ENCODE assay signal across 7 mouse cellular contexts in the genomic region with DNA sequence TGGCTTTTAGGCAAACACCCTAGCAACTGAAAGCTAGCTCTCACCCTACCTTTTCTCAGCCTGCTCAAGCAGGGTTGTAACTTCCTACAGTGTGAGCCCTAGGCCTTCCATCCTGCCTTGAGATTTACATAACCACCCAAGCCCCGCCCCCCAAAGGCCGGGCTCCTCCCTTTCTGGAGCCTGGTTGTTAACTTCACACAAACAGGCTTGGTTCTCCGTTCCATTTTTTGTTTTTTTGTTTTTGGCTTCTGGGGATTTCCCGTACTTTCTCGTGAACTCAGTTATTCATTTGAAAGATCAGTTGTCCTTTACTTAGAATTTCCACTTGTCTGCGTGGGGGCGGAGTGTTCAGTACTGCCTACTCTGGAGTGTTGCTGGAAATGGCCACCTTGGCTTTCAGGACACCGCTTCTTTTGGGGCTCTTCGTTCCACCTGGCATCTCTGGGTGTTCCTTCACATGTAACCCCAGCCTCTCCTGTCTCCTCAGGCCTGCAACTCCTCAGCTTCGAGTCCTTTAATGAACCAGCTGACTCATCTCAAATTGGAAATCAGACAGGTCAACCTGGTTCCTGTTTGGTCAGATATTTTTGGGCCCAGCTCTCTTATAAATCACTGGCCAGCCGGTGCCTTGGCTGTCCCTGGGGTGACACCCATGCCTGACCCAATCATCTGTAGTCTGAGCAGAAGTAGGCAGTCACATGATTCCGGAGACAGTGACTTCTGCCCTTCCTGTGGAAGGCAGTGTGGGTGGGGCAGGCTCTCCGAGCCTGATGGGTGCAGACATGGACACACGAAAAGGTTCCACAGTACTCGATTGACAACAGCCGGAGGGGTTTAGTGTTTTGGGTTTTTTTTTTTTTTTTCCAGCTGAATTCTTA. TPM values are rescaled to one million over a fixed set of nuclear protein-coding genes. Genes with fewer than 3 reads are reported as not detected.
DNase-seq lines count a peak whose midpoint lies in the region; ATAC-seq and TF ChIP-seq lines count a peak whose summit lies in the region.

No protein-coding gene starts in this region.

- WGBS in kidney, embryonic 14.5 days: 41% methylated on average over 16 of the region's 16 CpGs
- 71% methylated on average over 16 of the region's 16 CpGs for WGBS in forebrain, embryonic 13.5 days

- H3K4me3 ChIP-seq in ES-Bruce4 (ENCODE audit: low read depth, low read length): peak overlapping the region; percentile 40
- no peak overlapping the region for H3K4me3 ChIP-seq in kidney, embryonic 14.5 days (ENCODE audit: low read length)
- H3K4me3 ChIP-seq in forebrain, embryonic 13.5 days: no peak overlapping the region

- no peaks in the 10 kb centered on the region for H3K27me3 ChIP-seq in ES-Bruce4 (ENCODE audit: control insufficient read depth, insufficient read depth, low read length, poor library complexity, severe bottlenecking)
- H3K27me3 ChIP-seq in kidney, embryonic 14.5 days (ENCODE audit: control insufficient read depth, insufficient read depth, low read length): no peaks in the 10 kb centered on the region
- no peaks in the 10 kb centered on the region for H3K27me3 ChIP-seq in forebrain, embryonic 13.5 days

- H3K36me3 ChIP-seq in ES-Bruce4 (ENCODE audit: control insufficient read depth, insufficient read depth, low read length, poor library complexity, severe bottlenecking): no peaks in the 10 kb centered on the region
- no peaks in the 10 kb centered on the region for H3K36me3 ChIP-seq in kidney, embryonic 14.5 days (ENCODE audit: control insufficient read depth, insufficient read depth, low read length)
- H3K36me3 ChIP-seq in forebrain, embryonic 13.5 days (ENCODE audit: poor library complexity, severe bottlenecking): no peaks in the 10 kb centered on the region

- TF ChIP-seq POLR2A in ES-Bruce4 (IDR thresholded peaks at IDR 0.05; ENCODE audit: insufficient read depth, low read length): peak; percentile 89

- peak; percentile 59; the same call in 1 of the 2 replicates for TF ChIP-seq EP300 in ES-Bruce4 (IDR thresholded peaks at IDR 0.05; ENCODE audit: insufficient read depth, low read depth, low read length)

- TF ChIP-seq CTCF in ES-Bruce4 (IDR thresholded peaks at IDR 0.05; ENCODE audit: low read depth, low read length): no peak

- intact Hi-C loops in gastrocnemius, postnatal 36 days (cut with DNase I): no loop called here

- H3K9ac ChIP-seq in ES-Bruce4 (ENCODE audit: low read depth, poor library complexity, severe bottlenecking): peak overlapping the region; percentile 54
- H3K9ac ChIP-seq in kidney, embryonic 14.5 days (ENCODE audit: low read depth, low read length): no peak overlapping the region
- H3K9ac ChIP-seq in forebrain, embryonic 13.5 days: no peak overlapping the region

- peak; percentile 74 for DNase-seq in adipocyte (ENCODE audit: low spot score)
- DNase-seq in gastrocnemius, postnatal 36 days: peak; percentile 62 to 69
- peak; percentile 94 for DNase-seq in lung, postnatal 36 days
- peak; percentile 70 to 87 for DNase-seq in thymus, adult 18-20 months

- peak; percentile 43; the same call in 1 of the 2 replicates for ATAC-seq in kidney, embryonic 14.5 days (ENCODE audit: low FRiP score, low TSS enrichment)
- no peak for ATAC-seq in forebrain, embryonic 13.5 days

- no peak overlapping the region for H3K4me2 ChIP-seq in kidney, embryonic 14.5 days (replicated peaks; ENCODE audit: low read depth, low read length)
- H3K4me2 ChIP-seq in forebrain, embryonic 13.5 days: no peak overlapping the region

- peak overlapping the region; percentile 97 for H3K27ac ChIP-seq in ES-Bruce4 (ENCODE audit: insufficient read depth, low read length)
- peak overlapping the region; percentile 67 for H3K27ac ChIP-seq in kidney, embryonic 14.5 days (ENCODE audit: low read depth, low read length)
- no peak overlapping the region for H3K27ac ChIP-seq in forebrain, embryonic 13.5 days

- no peaks in the 10 kb centered on the region; the same call in 1 of the 2 replicates for H3K9me3 ChIP-seq in ES-Bruce4 (replicated peaks; ENCODE audit: control insufficient read depth, insufficient read depth, low read length, poor library complexity, severe bottlenecking)
- no peaks in the 10 kb centered on the region for H3K9me3 ChIP-seq in kidney, embryonic 14.5 days (ENCODE audit: control insufficient read depth, low read length)
- H3K9me3 ChIP-seq in forebrain, embryonic 13.5 days (replicated peaks): 0 out of 2 replicates have a peak, but pooled peaks cover 2% of the 10 kb centered on the region

- H3K4me1 ChIP-seq in ES-Bruce4 (ENCODE audit: control insufficient read depth, insufficient read depth, low read length): peaks cover 5% of the 10 kb centered on the region
- peaks cover 11% of the 10 kb centered on the region for H3K4me1 ChIP-seq in kidney, embryonic 14.5 days (ENCODE audit: control insufficient read depth, insufficient read depth, low read length)
- peaks cover 10% of the 10 kb centered on the region; the same call in 1 of the 2 replicates for H3K4me1 ChIP-seq in forebrain, embryonic 13.5 days

RNA-seq across cellular contexts. Expression of a gene that starts 9.7 kb away (rescaled TPM):
- 118 and 124 TPM in 2 replicates for polyA plus RNA-seq in ES-Bruce4 (2011; ENCODE audit: insufficient read depth, insufficient read length, low read depth, missing spikeins)
- 10 to 100 TPM; 13.5 to 13.9 TPM for total RNA-seq in gastrocnemius, postnatal 36 days (2021)
- polyA plus RNA-seq in kidney, embryonic 14.5 days (2014; fragmentation: Nextera tagmentation; extraction: Ambion mirVana): 18.1 and 23.2 TPM in 2 replicates
- 9.1 and 9.7 TPM in 2 replicates for polyA plus RNA-seq in forebrain, embryonic 13.5 days (2015; fragmentation: Nextera tagmentation; extraction: Ambion mirVana)
